Comparison of ENCODE assay signal across 18 mouse cellular contexts in the genomic region with DNA sequence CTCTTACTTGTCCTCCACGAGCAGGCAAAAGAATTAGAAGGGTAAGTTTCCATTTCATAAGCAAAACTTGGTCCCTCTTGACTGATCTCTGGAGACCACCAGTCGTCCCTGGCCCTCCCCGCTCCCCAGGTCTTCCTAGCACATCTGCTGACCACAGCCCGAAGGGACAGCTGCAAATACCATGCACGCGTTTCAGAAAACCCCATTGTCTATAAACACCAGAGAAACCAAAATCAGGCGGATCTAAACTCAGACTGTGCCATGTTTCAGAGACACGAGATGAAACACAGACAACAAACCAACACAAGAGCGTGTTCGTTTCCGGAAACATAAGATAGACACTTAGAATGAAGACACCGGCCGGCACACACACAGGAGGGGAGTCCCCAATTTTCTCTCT. TPM values are rescaled to one million over a fixed set of nuclear protein-coding genes. Genes with fewer than 3 reads are reported as not detected.
"Had no signal": no experiment of that assay in that cellular context is flagged by ENCODE, and none has a peak within 500 bp of the region (broad histone marks: within the 10 kb centered on the region; RNA-seq: fewer than 3 reads in every experiment).

No protein-coding gene starts in this region.

- H3K4me1 ChIP-seq: midbrain, embryonic 10.5 days; midbrain, embryonic 13.5 days; midbrain, embryonic 15.5 days; neural tube, embryonic 13.5 days; neural tube, embryonic 15.5 days; stomach, embryonic 15.5 days had no signal

- H3K9me3 ChIP-seq: midbrain, embryonic 15.5 days; neural tube, embryonic 15.5 days; stomach, embryonic 15.5 days had no signal

- ATAC-seq: midbrain, embryonic 13.5 days; midbrain, embryonic 15.5 days had no signal

- H3K9ac ChIP-seq: lung, embryonic 14.5 days; midbrain, embryonic 13.5 days; midbrain, embryonic 15.5 days; neural tube, embryonic 13.5 days; neural tube, embryonic 15.5 days; stomach, embryonic 15.5 days had no signal

- H3K36me3 ChIP-seq: midbrain, embryonic 15.5 days; stomach, embryonic 15.5 days had no signal

- H3K4me2 ChIP-seq: lung, embryonic 14.5 days; midbrain, embryonic 13.5 days; midbrain, embryonic 15.5 days; neural tube, embryonic 13.5 days; neural tube, embryonic 15.5 days; stomach, embryonic 15.5 days had no signal

- H3K27ac ChIP-seq: midbrain, embryonic 10.5 days; midbrain, embryonic 13.5 days; midbrain, embryonic 15.5 days; neural tube, embryonic 13.5 days; neural tube, embryonic 15.5 days; stomach, embryonic 15.5 days; stomach, postnatal 0 days had no signal

- H3K4me3 ChIP-seq: midbrain, embryonic 10.5 days; midbrain, embryonic 13.5 days; midbrain, embryonic 15.5 days; myocyte; neural tube, embryonic 13.5 days; neural tube, embryonic 15.5 days; stomach, embryonic 15.5 days had no signal

- H3K27me3 ChIP-seq: midbrain, embryonic 13.5 days; midbrain, embryonic 15.5 days; neural tube, embryonic 13.5 days; neural tube, embryonic 15.5 days; stomach, embryonic 15.5 days had no signal

- DNase-seq: lung, adult 18-20 months; lung, embryonic 14.5 days; lung, postnatal 10 days; lung, postnatal 4 days; right cerebral cortex, postnatal 14 days; thymus, adult 2 months; thymus, postnatal 25 days; thymus, postnatal 4 days had no signal

RNA-seq across cellular contexts. Expression of a gene that starts 58.7 kb away (rescaled TPM):
- total RNA-seq: megakaryocyte, adult 5-6 weeks; megakaryocyte-erythroid progenitor cell, adult 5-6 weeks had no signal
